Mouse (Mus musculus) heart, postnatal 14 days (tissue): ENCODE results near the gene Xrcc3. TPM values are rescaled to one million over a fixed set of nuclear protein-coding genes. Genes with fewer than 3 reads are reported as not detected.
A peak's percentile ranks its signal among the peaks of the same experiment; 100 is the strongest.

Experiments
- DNase-seq, 2 experiments: peaks; one replicate each; pipeline ENCODE4 v3.0.0; 2021 to 2022
- intact Hi-C: fragments of 180-260 bp; cut with DNase I; formaldehyde crosslinking; loops from one replicate; pipeline ENCODE4 v1.15.1; 2025
- total RNA-seq, 2 experiments: library from RNA; stranded (reverse); gene quantifications; 2 replicates each; pipeline ENCODE4 v1.2.3; 2021

Gene Xrcc3
- total RNA-seq, 2 experiments from 2014 or later = 2.1 to 3.1 TPM

DNA sequence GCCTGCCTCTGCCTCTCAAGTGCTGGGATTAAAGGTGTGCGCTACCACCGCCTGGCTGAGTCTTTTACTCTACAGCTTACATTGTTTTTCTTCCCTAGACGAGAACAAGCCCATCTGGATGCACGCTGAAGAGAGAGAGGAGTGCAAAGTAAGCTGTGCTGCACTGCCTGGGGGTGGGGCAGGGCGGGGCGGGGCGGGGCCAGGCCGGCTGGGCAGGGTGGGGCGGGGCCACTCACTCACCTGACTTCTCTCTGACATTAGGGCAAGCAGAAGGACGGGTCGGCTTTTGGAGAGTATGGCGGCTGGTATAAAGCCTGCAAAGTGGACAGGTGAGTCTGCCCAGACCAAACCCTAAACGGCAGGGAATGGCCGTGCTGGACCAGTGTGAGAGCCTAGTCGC is 28.5 kb downstream of the Xrcc3 start:
- intact Hi-C loops = no loop called here
- no peak for DNase-seq

DNA sequence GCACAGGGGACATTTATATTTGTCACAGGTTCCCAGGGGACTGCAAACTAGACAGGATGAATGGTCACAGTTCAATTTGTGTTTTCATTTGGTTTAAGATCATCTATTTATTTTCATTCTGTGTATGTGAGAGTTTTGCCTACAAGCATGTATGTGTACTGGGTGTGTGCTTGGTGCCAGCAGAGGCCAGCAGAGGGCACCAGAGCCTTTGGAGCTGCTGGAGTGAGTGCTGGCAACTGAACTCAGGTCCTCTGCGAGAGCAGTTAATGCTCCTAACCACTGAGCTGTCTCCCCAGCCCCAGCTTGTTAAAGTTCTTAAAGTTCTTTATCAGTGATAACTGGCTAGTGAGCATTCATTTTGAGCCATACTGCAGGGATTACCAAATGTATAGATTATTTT is 34.1 kb downstream of the Xrcc3 start:
- intact Hi-C loops = no loop called here
- no peak for DNase-seq

DNA sequence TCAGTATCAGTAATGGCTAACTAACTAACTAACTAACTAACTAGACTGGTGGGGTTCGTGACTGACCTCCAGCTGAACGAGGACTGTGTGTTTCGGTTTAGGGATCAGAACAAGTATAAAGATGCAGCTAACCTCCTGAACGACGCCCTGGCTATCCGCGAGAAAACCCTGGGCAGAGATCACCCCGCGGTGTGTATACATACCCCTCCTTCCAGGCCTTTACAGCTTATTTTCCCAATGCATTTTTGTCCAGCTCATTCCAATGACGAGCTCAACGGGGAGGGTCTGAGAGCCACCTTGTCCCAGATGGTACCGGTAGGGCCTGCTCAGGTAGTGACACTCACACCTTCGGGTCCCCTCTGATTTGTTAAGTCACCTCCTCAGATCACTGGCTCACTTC is 35.8 kb downstream of the Xrcc3 start:
- no peak for DNase-seq
- intact Hi-C loops = no loop called here

DNA sequence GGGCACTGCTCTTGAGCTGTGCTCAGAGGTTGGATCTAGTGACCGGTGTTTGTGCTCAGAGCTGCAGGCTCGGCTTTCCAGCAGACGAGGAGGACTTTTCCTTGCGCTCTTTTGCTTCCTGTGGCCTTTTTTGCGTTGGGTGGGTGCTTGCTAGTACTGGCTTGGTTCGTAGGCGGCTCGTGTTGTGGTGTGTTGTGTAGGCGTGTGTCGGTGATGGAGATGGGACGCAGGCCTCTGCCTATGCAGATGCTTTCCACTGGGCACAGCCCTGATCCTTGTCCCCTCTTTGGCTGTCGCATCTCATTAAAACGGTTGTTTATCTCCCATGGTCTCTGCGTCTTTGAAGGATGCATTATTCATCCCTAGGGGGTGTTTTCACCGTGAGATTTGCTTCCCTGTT is 38.8 kb downstream of the Xrcc3 start:
- no peak for DNase-seq
- intact Hi-C loops = no loop called here

DNA sequence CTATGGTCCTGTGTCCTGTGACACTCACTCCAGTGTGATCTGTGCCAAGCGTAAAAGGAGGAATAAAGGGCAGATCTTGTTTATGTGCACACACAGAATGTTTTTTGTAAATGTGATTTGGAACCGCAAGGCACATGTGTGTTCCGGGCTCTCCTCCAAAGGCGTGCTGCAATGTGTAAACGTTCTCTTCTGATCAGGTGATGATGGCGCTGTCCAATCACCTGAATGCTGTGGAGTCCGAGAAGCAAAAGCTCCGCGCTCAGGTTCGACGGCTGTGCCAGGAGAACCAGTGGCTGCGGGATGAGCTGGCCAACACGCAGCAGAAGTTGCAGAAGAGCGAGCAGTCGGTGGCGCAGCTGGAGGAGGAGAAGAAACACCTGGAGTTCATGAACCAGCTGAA is 39.5 kb downstream of the Xrcc3 start:
- no peak for DNase-seq

DNA sequence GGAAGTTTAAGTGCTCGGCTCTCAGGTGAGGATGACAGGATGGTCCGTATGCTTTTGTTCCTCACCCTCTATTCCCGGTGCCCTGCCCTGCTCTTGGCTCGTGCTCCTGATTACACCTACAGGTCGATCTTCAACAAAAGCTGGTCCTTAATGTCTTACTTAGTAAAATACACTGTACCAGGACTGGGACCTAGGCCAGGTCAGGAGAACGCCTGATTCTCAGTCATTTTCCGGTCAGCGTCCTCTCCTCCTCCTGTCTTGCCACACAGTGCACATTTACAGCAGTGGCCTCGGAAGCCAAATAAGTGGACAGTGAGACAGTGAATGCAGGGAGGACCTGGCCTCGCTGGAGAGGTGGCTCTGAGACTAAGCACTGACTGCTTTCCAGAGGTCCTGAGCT is 43.0 kb downstream of the Xrcc3 start:
- DNase-seq = no peak
- intact Hi-C loops = no loop called here

More for the DNA sequence above, 39.5 kb downstream of the Xrcc3 start:
- intact Hi-C loops = no loop called here

DNA sequence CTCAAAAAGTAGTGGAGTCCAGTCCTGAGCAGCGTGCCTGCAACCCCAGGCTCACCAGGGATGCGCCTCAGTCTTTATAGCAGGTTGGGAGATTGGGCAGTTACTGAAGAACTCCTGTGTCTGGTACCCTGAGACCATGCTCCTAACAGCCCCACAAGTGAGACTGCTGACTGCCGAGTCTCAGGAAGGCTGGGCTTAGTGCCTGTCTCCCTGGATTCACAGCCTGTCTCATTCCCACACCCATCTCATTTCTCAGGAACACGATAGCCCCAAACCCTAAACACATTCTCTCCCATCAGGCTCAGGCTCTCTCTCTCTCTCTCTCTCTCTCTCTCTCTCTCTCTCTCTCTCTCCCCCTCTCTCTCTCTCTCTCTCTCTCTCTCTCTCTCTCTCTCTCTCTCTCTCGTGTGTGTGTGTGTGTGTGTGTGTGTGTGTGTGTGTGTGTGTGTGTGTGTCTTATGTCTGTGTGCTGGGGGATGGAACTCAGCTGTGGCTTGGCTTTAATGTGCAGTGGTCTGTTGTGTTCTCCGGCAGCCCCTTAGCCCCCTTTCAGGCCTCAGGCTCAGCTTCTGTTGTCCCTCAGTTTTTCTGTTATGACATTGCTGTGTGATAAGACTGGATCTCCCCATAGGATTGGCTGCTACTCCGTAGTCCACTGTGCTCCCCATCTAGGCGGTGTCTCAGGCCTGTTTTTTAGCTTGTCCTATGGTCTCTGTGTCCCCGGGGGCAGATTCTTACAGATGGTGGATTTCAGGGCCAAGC is 43.7 kb downstream of the Xrcc3 start:
- intact Hi-C loops = loop anchor here (5.0 kb wide), 1 partner anchor 37 kb away; no protein-coding TSS in a partner anchor
- no peak for DNase-seq

DNA sequence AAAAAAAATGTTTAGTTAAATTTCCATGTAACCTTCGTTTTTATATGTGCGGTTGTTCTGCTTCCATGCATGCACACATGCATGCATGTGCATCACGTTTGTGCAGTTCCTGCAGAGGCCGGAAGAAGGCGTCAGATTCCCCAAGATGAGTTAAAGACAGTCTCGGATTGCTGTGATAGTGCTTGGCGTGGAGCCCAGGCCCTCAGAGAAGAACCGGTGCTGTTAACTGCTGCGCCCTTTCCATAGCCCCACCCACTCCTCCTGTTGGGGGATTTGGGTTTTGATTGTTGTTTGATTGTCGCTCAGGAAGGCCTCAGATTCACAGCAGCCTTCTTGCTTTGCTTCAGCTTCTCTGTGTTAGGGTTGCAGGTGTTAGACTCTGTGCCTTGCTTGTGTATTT is 44.4 kb downstream of the Xrcc3 start:
- intact Hi-C loops = loop anchor here (5.0 kb wide), 1 partner anchor 38 kb away; no protein-coding TSS in a partner anchor
- DNase-seq = peak; percentile 77 to 82

DNA sequence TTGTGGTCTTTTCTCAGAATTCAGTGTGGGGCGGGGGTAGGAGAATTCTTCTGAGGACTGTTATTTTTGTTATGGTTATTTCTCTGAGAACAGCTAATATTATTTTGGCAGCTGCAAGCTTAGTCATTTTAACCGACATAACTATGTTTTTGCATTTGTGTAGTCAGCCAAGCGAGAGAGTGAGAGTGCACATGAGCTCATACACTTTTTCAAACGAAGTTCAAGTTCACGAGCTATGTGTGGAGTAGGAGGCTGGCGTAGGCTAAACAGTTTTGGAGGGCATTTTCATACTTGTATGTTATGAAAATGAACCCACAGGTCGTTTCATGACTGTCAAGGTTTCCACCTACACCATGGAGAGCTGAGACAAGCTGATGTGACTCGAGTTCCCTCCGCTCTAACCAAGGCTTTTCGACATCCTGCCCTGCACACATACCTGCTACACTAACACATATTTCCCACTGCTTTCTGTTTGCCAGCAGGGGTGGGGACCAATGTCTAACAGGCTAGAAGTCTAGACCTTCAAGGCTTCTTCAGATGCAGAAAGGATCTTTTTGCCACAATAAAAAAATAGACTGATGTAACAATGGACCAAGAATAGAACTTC is 45.2 kb downstream of the Xrcc3 start:
- intact Hi-C loops = loop anchor here (5.0 kb wide), 1 partner anchor 39 kb away; no protein-coding TSS in a partner anchor
- no peak for DNase-seq

DNA sequence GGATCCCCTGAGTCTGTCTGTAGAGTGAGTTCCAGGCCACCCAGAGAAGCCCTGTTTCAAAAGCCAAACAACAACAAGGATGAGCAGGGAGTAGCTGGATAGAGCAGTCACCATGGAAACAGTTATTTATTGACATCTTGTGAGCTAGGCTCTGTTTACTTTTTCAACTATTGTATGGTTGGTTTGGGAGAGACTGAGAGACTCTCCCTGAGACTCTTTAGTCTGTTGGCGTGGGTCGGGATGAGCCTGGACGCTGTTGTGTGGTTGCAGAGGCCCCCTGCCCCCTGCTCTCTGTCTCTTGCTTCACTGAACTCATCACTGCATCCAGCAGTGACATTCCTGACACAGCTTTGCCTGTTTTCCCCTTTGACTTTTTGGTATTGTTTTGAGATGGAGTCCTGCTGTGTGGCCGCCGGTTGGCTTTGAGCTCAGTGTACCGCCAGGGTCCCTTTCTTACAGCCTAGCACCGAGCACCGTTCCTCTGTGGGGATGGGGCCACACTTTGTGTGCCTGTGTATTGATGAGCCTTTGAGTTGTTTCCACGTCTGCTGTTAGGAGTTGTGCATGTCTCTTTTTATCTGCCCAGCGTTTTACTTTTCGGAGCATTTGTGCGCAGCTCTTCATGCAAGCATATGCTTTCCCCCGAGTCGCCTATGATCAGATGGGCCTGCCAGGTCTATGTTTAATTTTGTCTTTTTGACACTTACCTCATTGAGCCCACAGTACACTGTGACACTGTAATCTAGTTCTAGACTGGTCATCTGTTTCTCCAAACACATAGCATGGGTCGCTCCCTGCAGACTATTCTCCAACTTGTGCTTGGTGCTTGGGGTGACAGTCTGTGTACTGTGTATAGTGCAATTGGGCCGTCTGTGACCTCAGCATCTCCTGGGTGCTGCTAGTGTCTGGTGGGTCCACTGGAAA is 47.1 kb downstream of the Xrcc3 start:
- DNase-seq = no peak
- intact Hi-C loops = loop anchor here (5.0 kb wide), 1 partner anchor 41 kb away; no protein-coding TSS in a partner anchor

DNA sequence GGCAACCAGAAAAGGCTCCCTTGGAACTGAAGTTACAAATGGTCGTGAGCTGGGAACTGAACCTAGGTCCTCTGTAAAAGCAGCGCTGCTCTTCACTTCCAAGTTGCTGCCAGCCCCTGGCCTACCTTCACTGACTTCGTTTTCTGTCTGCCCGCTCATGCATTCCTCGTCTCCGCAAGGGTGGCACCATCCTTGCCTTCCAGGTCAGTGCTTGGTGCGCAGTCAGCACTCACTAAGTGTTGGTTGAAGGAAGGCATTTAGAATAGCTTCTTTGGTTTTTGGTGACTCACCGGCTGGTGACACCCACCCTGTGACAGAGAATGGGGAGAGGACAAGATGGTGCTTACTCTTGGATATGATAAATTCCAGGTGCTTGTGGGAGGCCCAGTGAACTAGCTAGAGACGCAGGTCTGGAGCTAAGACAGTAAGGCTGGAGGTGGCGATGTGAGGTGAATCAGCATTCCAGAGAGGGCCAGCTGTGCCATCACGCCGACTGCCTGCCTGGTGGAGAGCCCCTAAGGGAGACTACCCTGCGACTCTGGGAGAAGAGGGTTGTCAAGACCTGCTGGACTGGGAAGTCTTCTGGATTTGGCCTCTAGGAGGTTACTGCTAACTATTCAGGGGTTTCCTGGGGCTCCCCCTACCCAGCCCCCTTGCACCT is 50.9 kb downstream of the Xrcc3 start:
- DNase-seq = no peak
- intact Hi-C loops = no loop called here

DNA sequence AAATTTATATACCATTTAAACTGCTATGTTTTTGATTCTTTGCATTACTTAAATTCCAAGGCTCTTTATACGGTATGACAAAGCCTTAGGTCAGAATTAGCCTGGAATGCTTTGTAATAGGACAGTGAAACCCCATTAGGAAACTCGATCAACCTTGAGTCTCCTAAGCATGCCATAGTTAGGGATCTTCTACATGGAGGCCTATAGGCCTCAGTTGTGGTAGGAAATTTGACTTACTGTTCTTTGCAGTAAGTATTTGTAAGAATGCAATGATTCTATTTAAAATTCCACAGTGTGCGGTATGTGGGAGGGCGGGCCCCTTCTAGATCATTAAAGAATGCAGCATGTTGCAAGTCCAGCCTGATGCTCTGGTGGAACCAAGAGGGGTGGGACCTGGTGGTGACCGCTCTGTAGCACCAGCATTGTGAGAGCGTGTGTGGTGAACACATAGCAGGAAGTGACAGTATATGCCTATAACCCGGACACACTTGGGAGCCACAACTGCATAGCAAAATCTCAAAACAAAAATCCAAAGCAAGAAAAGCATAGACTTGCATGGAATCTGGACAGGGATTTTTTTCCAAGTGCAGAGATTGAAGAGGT is 53.3 kb downstream of the Xrcc3 start:
- intact Hi-C loops = no loop called here

DNA sequence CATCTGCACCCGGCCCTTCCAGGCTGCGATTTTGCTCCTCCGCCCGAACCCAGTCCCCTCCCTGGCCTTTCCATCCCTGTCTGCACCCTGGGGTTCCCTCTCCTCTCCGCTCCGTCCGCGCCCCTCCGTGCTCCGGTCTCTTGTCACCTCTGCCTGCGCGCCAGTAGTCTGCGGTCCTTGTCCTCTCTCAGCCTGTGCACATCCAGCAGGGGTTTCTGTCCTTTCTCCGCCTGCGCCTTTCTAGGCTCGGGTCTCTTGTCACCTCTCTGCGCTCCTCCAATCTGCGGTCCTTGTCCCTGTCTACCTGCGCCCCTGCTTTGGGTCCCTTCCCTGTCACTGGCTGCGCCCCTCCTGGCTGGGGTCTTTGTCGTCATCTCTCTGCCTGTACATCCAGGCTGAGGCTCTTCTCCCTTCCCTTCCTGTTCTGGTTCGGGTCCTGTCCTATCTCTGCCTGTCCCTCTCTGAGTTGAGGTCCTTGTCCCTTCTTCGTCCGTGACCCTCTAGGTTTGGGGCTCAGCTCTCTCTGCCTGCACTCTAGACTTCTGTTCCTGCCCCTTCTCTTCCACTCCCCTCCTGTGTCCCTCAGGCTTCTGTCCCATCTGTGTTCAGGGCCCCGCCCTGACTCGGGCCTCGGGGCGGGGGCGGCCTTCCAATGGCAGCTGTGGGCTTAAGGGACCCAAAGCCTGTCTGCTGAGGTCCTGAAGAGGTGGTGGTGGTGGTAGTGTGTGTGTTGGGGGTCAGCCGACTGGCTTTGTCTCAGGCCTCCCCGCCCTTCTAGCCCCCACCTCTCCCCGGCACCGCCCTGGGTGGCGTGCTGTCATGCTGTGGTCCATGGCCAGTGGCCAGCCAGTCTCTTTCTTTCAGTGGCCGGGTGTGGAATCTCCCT is 54.3 kb downstream of the Xrcc3 start:
- peak; percentile 81 to 84 for DNase-seq
- intact Hi-C loops = no loop called here

More for the DNA sequence above, 53.3 kb downstream of the Xrcc3 start:
- DNase-seq = no peak

DNA sequence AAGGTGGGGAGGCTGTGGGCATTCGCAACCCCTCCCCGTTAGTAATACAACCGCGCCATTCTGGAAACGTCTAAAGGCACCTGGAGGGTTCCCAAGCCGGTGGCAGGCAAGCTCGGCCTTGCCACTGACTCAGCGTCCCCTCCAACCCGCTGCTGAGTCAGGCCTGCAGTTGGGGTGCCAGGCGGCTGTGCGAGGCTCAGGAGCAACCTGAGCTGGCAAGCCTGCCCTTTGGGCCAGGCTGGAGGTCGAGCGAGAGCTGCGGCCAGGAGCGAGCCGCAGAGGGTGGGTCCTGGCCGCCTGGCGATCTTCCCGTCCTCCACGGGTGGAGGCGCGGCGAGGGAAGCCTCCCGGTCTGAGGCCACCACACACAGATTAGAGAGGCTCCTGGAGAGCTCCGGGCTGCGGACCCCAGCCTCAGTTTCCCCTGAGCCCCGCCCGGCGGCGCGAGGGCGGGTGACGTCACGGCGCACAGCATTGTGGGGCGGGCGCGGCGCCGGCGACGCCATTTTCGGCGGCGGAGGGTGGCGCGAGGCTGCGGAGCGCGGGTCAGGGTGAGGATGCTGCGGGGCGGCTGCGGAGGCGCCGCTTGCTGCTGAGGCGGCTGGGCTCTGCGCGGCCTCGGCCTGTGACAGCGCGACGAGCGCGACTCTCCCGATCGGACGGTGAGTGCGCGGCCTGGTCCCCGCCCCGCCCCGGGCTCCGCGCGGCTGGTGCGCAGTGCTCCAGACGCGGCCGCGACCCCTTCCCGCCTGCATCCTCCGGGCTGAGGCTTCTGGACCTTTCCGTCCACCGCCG is 55.1 kb downstream of the Xrcc3 start, which contains the start of gene Klc1:
Gene Klc1, plus strand, starts transcription at position 469 of the 795 bp plus-strand sequence.
- DNase-seq = peak; percentile 87 to 90
- intact Hi-C loops = no loop called here

DNA sequence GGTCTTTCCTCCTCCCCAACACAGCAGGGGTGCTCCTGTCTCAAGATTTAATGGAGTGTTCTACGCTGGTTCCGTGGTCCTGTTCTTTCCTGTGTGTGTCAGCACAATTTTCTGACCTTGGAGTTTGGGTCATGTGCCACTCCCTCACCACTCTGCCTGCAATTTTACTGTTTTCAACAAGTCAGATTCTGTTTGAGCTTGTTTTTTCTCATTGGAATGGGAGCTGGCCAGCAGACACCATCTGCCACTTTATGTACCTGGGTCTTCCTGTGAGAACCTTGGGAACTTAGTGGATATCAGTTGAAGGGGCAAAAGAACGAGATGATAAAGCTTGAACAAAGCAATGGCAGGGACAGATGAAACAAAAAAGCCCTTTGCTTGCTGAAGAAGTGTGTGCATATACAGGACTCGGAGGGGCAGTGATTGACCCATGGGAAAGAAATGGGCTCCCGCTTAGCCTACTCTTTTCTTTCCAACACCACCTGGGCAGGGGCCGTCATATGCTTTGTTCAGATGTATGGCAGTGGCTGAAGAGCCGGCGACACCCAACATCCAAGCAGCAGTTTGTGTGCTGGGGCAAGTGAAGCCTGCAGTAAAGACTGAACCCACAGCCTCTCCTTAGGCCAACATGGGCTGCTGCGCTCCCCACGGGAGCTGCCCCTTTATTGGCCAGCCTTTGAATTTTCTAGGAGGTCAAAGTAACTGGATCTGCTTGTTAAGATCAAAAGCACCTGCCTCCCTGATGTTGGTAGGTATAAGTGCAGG is 55.9 kb downstream of the Xrcc3 start:
- DNase-seq = no peak
- intact Hi-C loops = no loop called here

DNA sequence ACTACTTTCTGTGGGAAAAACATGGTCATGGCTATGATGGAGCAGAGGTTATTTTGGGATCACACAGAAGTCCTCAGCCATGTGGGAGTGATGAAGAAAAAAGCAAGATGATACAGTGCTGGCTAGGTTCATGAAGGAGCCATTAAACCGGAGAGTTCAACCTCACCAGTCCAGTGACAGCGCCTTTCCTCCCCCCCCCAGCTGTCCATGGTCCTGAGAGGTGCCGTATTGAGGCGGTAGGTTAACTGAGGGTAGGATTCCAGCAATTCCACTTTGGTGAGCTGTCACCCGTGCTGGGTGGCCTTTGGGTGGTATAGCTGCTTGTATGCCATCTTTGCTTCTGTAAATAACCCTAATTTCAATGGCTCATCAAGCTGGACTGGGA is 57.0 kb downstream of the Xrcc3 start:
- DNase-seq = no peak
- intact Hi-C loops = no loop called here

DNA sequence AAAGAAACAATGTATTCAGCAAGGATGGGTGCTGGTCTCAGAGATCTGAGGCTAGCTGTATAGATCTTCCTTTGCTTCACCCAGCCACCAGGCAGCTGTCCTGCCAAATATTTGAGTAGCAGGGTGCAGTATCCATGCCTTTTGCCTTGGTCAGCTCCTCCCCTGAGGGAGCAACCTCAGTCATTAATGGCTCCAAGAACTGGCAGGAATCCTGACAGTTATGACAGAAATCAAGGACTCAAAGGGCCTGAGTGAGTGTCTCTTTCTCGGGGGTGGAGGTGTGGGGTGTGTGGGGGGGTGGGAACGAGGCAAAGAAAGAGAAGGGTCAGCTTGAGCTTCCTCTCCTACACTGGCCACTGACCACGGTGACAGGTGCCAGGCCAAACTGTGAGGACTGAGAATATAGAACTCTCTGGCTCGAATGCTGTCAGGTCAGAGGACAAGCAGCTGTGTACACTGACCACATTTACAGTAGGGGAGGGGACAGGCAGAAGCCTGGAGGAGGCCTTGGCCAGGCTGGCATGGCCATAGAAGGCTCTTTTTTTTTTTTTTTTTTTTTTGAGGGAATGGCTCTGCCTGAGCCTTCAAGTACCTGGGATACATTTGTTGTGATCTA is 57.5 kb downstream of the Xrcc3 start:
- intact Hi-C loops = no loop called here
- DNase-seq = no peak
